Mouse (Mus musculus) lung, embryonic 15.5 days (tissue): Measurements from ENCODE around the gene Armh3. TPM values are rescaled to one million over a fixed set of nuclear protein-coding genes. Genes with fewer than 3 reads are reported as not detected.

Experiments
- ATAC-seq: fragments of 200-750 bp; cut with Nextera tagmentation; 2 replicates; pipeline ENCODE4 v1.8.0; 2017; ENCODE audit warnings: moderate number of reproducible peaks, borderline replicate concordance; ENCODE audit not compliant: low FRiP score, low TSS enrichment; ENCODE audit errors: extremely low read depth
- H3K27ac ChIP-seq: fragments of 300-500 bp; sonication (generic); 2 replicates; pipeline ENCODE4 v1.5.1; 2015; ENCODE audit warnings: moderate library complexity, mild to moderate bottlenecking, inconsistent platforms
- H3K27me3 ChIP-seq: fragments of 300-500 bp; sonication (generic); 2 replicates; pipeline ENCODE4 v1.6.1; 2015; ENCODE audit warnings: inconsistent platforms
- H3K36me3 ChIP-seq: fragments of 300-500 bp; sonication (generic); 2 replicates; pipeline ENCODE4 v1.6.1; 2015; ENCODE audit warnings: inconsistent platforms
- H3K4me1 ChIP-seq: fragments of 300-500 bp; sonication (generic); 2 replicates; pipeline ENCODE4 v1.6.1; 2015; ENCODE audit warnings: inconsistent platforms
- H3K4me2 ChIP-seq: fragments of 300-500 bp; sonication (generic); 2 replicates; pipeline ENCODE4 v1.6.1; 2015; ENCODE audit warnings: inconsistent platforms, mild to moderate bottlenecking, moderate library complexity
- H3K4me3 ChIP-seq: fragments of 300-500 bp; sonication (generic); 2 replicates; pipeline ENCODE4 v1.5.1; 2015; ENCODE audit warnings: mild to moderate bottlenecking, inconsistent platforms
- H3K9ac ChIP-seq: fragments of 300-500 bp; sonication (generic); 2 replicates; pipeline ENCODE4 v1.6.1; 2015; ENCODE audit warnings: inconsistent platforms
- H3K9me3 ChIP-seq: fragments of 300-500 bp; sonication (generic); 2 replicates; pipeline ENCODE4 v1.6.1; 2016; ENCODE audit warnings: inconsistent platforms
- WGBS: fragments of 180-500 bp; shearing (Covaris S2); methylation state at CpG from one replicate; pipeline ENCODE4 v1.1.7; 2015; 5-methylcytosine and 5-hydroxymethylcytosine counted together
- polyA plus RNA-seq: library from polyadenylated mRNA; unstranded; fragments of >200 nt; fragmentation: Nextera tagmentation; extraction: Ambion mirVana; gene quantifications from 2 replicates; pipeline ENCODE4 v1.2.1, GENCODE M21; 2015

Armh3 gene
- polyA plus RNA-seq, 1 experiment from 2014 or later = 17.9 TPM

- H3K9me3 ChIP-seq = no peaks in the 10 kb centered on the region
- H3K4me3 ChIP-seq = no peak overlapping the region
- WGBS = 77% methylated on average over 4 of the region's 4 CpGs
Measured at GRCm38 (mm10) chr19:45916461-45916860, 81.8 kb downstream of the Armh3 start.

GRCm38 (mm10) chr19:45916026-45916425, 82.3 kb downstream of the Armh3 start:
- WGBS = 93% methylated on average over 3 of the region's 3 CpGs
- no peak for ATAC-seq
- no peak overlapping the region for H3K4me2 ChIP-seq
- H3K9me3 ChIP-seq = no peaks in the 10 kb centered on the region
- no peak overlapping the region for H3K4me3 ChIP-seq
- no peak overlapping the region for H3K27ac ChIP-seq
- H3K9ac ChIP-seq = no peak overlapping the region
- H3K27me3 ChIP-seq = no peaks in the 10 kb centered on the region
- no peaks in the 10 kb centered on the region for H3K4me1 ChIP-seq
- H3K36me3 ChIP-seq = 0 out of 2 replicates have a peak, but pooled peaks cover 6% of the 10 kb centered on the region

More at GRCm38 (mm10) chr19:45916461-45916860, 81.8 kb downstream of the Armh3 start:
- no peak overlapping the region for H3K4me2 ChIP-seq
- H3K9ac ChIP-seq = no peak overlapping the region
- no peaks in the 10 kb centered on the region for H3K4me1 ChIP-seq
- 0 out of 2 replicates have a peak, but pooled peaks cover 6% of the 10 kb centered on the region for H3K36me3 ChIP-seq
- no peak overlapping the region for H3K27ac ChIP-seq
- H3K27me3 ChIP-seq = no peaks in the 10 kb centered on the region
- no peak for ATAC-seq

GRCm38 (mm10) chr19:45913036-45913435, 85.3 kb downstream of the Armh3 start:
- Histone ChIP-seq H3K4me2 (no peak overlapping the region), H3K4me1 (no peaks in the 10 kb centered on the region), H3K9me3 (no peaks in the 10 kb centered on the region), H3K4me3 (no peak overlapping the region), H3K27me3 (no peaks in the 10 kb centered on the region), H3K9ac (no peak overlapping the region), H3K36me3 (0 out of 2 replicates have a peak, but pooled peaks cover 6% of the 10 kb centered on the region), H3K27ac (no peak overlapping the region)
- ATAC-seq = no peak
- WGBS = 41% methylated on average over 5 of the region's 5 CpGs

GRCm38 (mm10) chr19:45912376-45912775, 85.9 kb downstream of the Armh3 start:
- no peaks in the 10 kb centered on the region for H3K27me3 ChIP-seq
- H3K4me1 ChIP-seq = no peaks in the 10 kb centered on the region
- H3K9ac ChIP-seq = no peak overlapping the region
- H3K9me3 ChIP-seq = no peaks in the 10 kb centered on the region
- H3K4me2 ChIP-seq = no peak overlapping the region
- H3K4me3 ChIP-seq = no peak overlapping the region
- ATAC-seq = no peak
- no peak overlapping the region for H3K27ac ChIP-seq
- 91% methylated on average over 6 of the region's 6 CpGs for whole genome bisulfite sequencing
- 0 out of 2 replicates have a peak, but pooled peaks cover 2% of the 10 kb centered on the region for H3K36me3 ChIP-seq

- 82% methylated on average over 10 of the region's 10 CpGs for WGBS
- no peak for ATAC-seq
Measured at GRCm38 (mm10) chr19:45911236-45912025, 86.9 kb downstream of the Armh3 start.

GRCm38 (mm10) chr19:45908246-45908645, 90.0 kb downstream of the Armh3 start:
- 87% methylated on average over 3 of the region's 3 CpGs for WGBS
- Histone ChIP-seq H3K9ac (no peak overlapping the region), H3K4me2 (no peak overlapping the region), H3K4me3 (no peak overlapping the region), H3K9me3 (no peaks in the 10 kb centered on the region), H3K27me3 (no peaks in the 10 kb centered on the region), H3K27ac (no peak overlapping the region), H3K36me3 (no peaks in the 10 kb centered on the region), H3K4me1 (no peaks in the 10 kb centered on the region)
- ATAC-seq = no peak

More at GRCm38 (mm10) chr19:45911236-45912025, 86.9 kb downstream of the Armh3 start:
- Histone ChIP-seq H3K9me3 (no peaks in the 10 kb centered on the region), H3K4me3 (no peak overlapping the region), H3K27ac (no peak overlapping the region), H3K27me3 (no peaks in the 10 kb centered on the region), H3K9ac (no peak overlapping the region), H3K36me3 (no peaks in the 10 kb centered on the region), H3K4me1 (no peaks in the 10 kb centered on the region), H3K4me2 (no peak overlapping the region)

GRCm38 (mm10) chr19:45907416-45907815, 90.9 kb downstream of the Armh3 start:
- no peak overlapping the region for H3K27ac ChIP-seq
- no peak overlapping the region for H3K4me2 ChIP-seq
- WGBS = 94% methylated on average over 6 of the region's 6 CpGs
- H3K4me1 ChIP-seq = no peaks in the 10 kb centered on the region
- no peak overlapping the region for H3K4me3 ChIP-seq
- no peaks in the 10 kb centered on the region for H3K36me3 ChIP-seq
- no peak overlapping the region for H3K9ac ChIP-seq
- no peaks in the 10 kb centered on the region for H3K9me3 ChIP-seq
- no peak for ATAC-seq
- no peaks in the 10 kb centered on the region for H3K27me3 ChIP-seq

- H3K9me3 ChIP-seq = no peaks in the 10 kb centered on the region
- 66% methylated on average over 3 of the region's 3 CpGs for WGBS
- no peak for ATAC-seq
- no peak overlapping the region for H3K4me2 ChIP-seq
- no peak overlapping the region for H3K4me3 ChIP-seq
- no peaks in the 10 kb centered on the region for H3K27me3 ChIP-seq
- H3K4me1 ChIP-seq = no peaks in the 10 kb centered on the region
- no peaks in the 10 kb centered on the region for H3K36me3 ChIP-seq
- H3K27ac ChIP-seq = no peak overlapping the region
- H3K9ac ChIP-seq = no peak overlapping the region
Measured at GRCm38 (mm10) chr19:45903861-45904260, 94.4 kb downstream of the Armh3 start.

- no peaks in the 10 kb centered on the region for H3K9me3 ChIP-seq
- no peak for ATAC-seq
- H3K27ac ChIP-seq = no peak overlapping the region
- H3K9ac ChIP-seq = no peak overlapping the region
- no peak overlapping the region for H3K4me2 ChIP-seq
- no peaks in the 10 kb centered on the region for H3K4me1 ChIP-seq
- 81% methylated on average over 8 of the region's 8 CpGs for WGBS
- H3K36me3 ChIP-seq = no peaks in the 10 kb centered on the region
- H3K4me3 ChIP-seq = no peak overlapping the region
- no peaks in the 10 kb centered on the region for H3K27me3 ChIP-seq
Measured at GRCm38 (mm10) chr19:45902390-45903035, 95.8 kb downstream of the Armh3 start.

- ATAC-seq = no peak
- no peaks in the 10 kb centered on the region for H3K36me3 ChIP-seq
- H3K9ac ChIP-seq = no peak overlapping the region
- 91% methylated on average over 5 of the region's 5 CpGs for WGBS
- H3K4me1 ChIP-seq = no peaks in the 10 kb centered on the region
- no peaks in the 10 kb centered on the region for H3K27me3 ChIP-seq
- H3K4me3 ChIP-seq = no peak overlapping the region
- H3K4me2 ChIP-seq = no peak overlapping the region
- no peak overlapping the region for H3K27ac ChIP-seq
- H3K9me3 ChIP-seq = no peaks in the 10 kb centered on the region
Measured at GRCm38 (mm10) chr19:45900836-45901235, 97.5 kb downstream of the Armh3 start.

- H3K27me3 ChIP-seq = no peaks in the 10 kb centered on the region
- no peak overlapping the region for H3K9ac ChIP-seq
- H3K27ac ChIP-seq = no peak overlapping the region
- H3K36me3 ChIP-seq = 0 out of 2 replicates have a peak, but pooled peaks cover 6% of the 10 kb centered on the region
- H3K4me3 ChIP-seq = no peak overlapping the region
- no peaks in the 10 kb centered on the region for H3K9me3 ChIP-seq
- H3K4me2 ChIP-seq = no peak overlapping the region
- ATAC-seq = no peak
- WGBS = 100% methylated on average over 1 of the region's 1 CpGs
- no peaks in the 10 kb centered on the region for H3K4me1 ChIP-seq
Measured at GRCm38 (mm10) chr19:45895726-45896125, 102.6 kb downstream of the Armh3 start.

GRCm38 (mm10) chr19:45882056-45882455, 116.2 kb downstream of the Armh3 start:
- no peak for ATAC-seq
- WGBS = 64% methylated on average over 3 of the region's 3 CpGs
- H3K36me3 ChIP-seq = no peaks in the 10 kb centered on the region

More at GRCm38 (mm10) chr19:45882056-45882455, 116.2 kb downstream of the Armh3 start:
- H3K27ac ChIP-seq = no peak overlapping the region
- H3K4me3 ChIP-seq = no peak overlapping the region
- no peaks in the 10 kb centered on the region for H3K27me3 ChIP-seq
- no peak overlapping the region for H3K4me2 ChIP-seq
- no peaks in the 10 kb centered on the region for H3K9me3 ChIP-seq
- no peak overlapping the region for H3K9ac ChIP-seq
- no peaks in the 10 kb centered on the region for H3K4me1 ChIP-seq
